Mouse (Mus musculus) neural tube, embryonic 11.5 days (tissue): ENCODE data around the gene Pdlim3. TPM values are rescaled to one million over a fixed set of nuclear protein-coding genes. Genes with fewer than 3 reads are reported as not detected.

ENCODE experiments used
- ATAC-seq: fragments of 200-750 bp; cut with Nextera tagmentation; 2 replicates; pipeline ENCODE4 v1.8.0; 2017; ENCODE audit warnings: moderate number of reproducible peaks, mild to moderate bottlenecking, moderate TSS enrichment, moderate library complexity; ENCODE audit not compliant: insufficient read depth, low FRiP score, low TSS enrichment
- DNase-seq: peaks from one replicate; pipeline ENCODE4 v3.0.0-alpha.2; 2015; ENCODE audit warnings: low spot score
- H3K27ac ChIP-seq: fragments of 300-500 bp; sonication (generic); 2 replicates; pipeline ENCODE4 v1.5.1; 2014; ENCODE audit warnings: low read depth, mild to moderate bottlenecking, low read length
- H3K27me3 ChIP-seq: fragments of 300-500 bp; sonication (generic); 2 replicates; pipeline ENCODE4 v1.6.1; 2014; ENCODE audit warnings: mild to moderate bottlenecking, low read length, mixed read lengths; ENCODE audit not compliant: control insufficient read depth, insufficient read depth
- H3K36me3 ChIP-seq: fragments of 300-500 bp; sonication (generic); 2 replicates; pipeline ENCODE4 v1.6.1; 2014; ENCODE audit warnings: mild to moderate bottlenecking, low read length, moderate library complexity, mixed read lengths; ENCODE audit not compliant: control insufficient read depth, insufficient read depth
- H3K4me1 ChIP-seq: fragments of 300-500 bp; sonication (generic); 2 replicates; pipeline ENCODE4 v1.6.1; 2014; ENCODE audit warnings: low read length, mixed read lengths; ENCODE audit not compliant: control insufficient read depth, insufficient read depth
- H3K4me2 ChIP-seq: fragments of 300-500 bp; sonication (generic); 2 replicates; pipeline ENCODE4 v1.6.1; 2014; ENCODE audit warnings: low read depth, mild to moderate bottlenecking, moderate library complexity
- H3K4me3 ChIP-seq: fragments of 300-500 bp; sonication (generic); 2 replicates; pipeline ENCODE4 v1.5.1; 2014; ENCODE audit warnings: low read depth, low read length
- H3K9ac ChIP-seq: fragments of 300-500 bp; sonication (generic); 2 replicates; pipeline ENCODE4 v1.6.1; 2014; ENCODE audit warnings: mild to moderate bottlenecking, low read length
- H3K9me3 ChIP-seq: fragments of 300-500 bp; sonication (generic); 2 replicates; pipeline ENCODE4 v1.6.1; 2016; ENCODE audit warnings: low read length; ENCODE audit not compliant: control insufficient read depth
- WGBS: fragments of 180-500 bp; shearing (Covaris S2); extraction: QIAGEN DNeasy Blood & Tissue Kit; methylation state at CpG from one replicate; pipeline ENCODE4 v1.1.7; 2014; 5-methylcytosine and 5-hydroxymethylcytosine counted together
- polyA plus RNA-seq: library from polyadenylated mRNA; unstranded; fragments of >200 nt; fragmentation: Nextera tagmentation; extraction: Ambion mirVana; gene quantifications from 2 replicates; pipeline ENCODE4 v1.2.1, GENCODE M21; 2014

Pdlim3 gene
- polyA plus RNA-seq, 1 experiment from 2014 or later: 11.3 TPM

GRCm38 (mm10) chr8:45872077-45872476, 13.2 kb upstream of the Pdlim3 start:
- ATAC-seq (no peak), DNase-seq (no peak)

GRCm38 (mm10) chr8:45874945-45875626, 10.2 kb upstream of the Pdlim3 start:
- Histone ChIP-seq H3K9ac (peak overlapping the region; percentile 30), H3K4me1 (no peaks in the 10 kb centered on the region), H3K36me3 (no peaks in the 10 kb centered on the region), H3K4me3 (no peak overlapping the region), H3K27ac (peak overlapping the region; percentile 65), H3K4me2 (no peak overlapping the region), H3K27me3 (no peaks in the 10 kb centered on the region), H3K9me3 (no peaks in the 10 kb centered on the region; the same call in 1 of the 2 replicates)
- WGBS: 38% methylated on average over 10 of the region's 10 CpGs
- DNase-seq (peak; percentile 74), ATAC-seq (peak; percentile 90)

More at GRCm38 (mm10) chr8:45872077-45872476, 13.2 kb upstream of the Pdlim3 start:
- no peak overlapping the region for H3K27ac ChIP-seq
- H3K9ac ChIP-seq: no peak overlapping the region
- no peaks in the 10 kb centered on the region for H3K9me3 ChIP-seq
- no peak overlapping the region for H3K4me2 ChIP-seq
- H3K4me3 ChIP-seq: no peak overlapping the region
- no peaks in the 10 kb centered on the region for H3K4me1 ChIP-seq
- 73% methylated on average over 7 of the region's 7 CpGs for WGBS
- H3K27me3 ChIP-seq: no peaks in the 10 kb centered on the region
- no peaks in the 10 kb centered on the region for H3K36me3 ChIP-seq

- 76% methylated on average over 5 of the region's 5 CpGs for WGBS
These were observed 8.9 kb upstream of the Pdlim3 start for GRCm38 (mm10) chr8:45876397-45876796.

GRCm38 (mm10) chr8:45877680-45878079, 7.6 kb upstream of the Pdlim3 start:
- ATAC-seq: no peak
- no peak overlapping the region for H3K4me3 ChIP-seq
- no peaks in the 10 kb centered on the region for H3K36me3 ChIP-seq
- no peak for DNase-seq
- no peak overlapping the region for H3K9ac ChIP-seq
- no peak overlapping the region for H3K27ac ChIP-seq
- 89% methylated on average over 7 of the region's 7 CpGs for WGBS
- H3K27me3 ChIP-seq: no peaks in the 10 kb centered on the region
- H3K9me3 ChIP-seq: no peaks in the 10 kb centered on the region; the same call in 1 of the 2 replicates
- H3K4me1 ChIP-seq: no peaks in the 10 kb centered on the region
- H3K4me2 ChIP-seq: no peak overlapping the region

More at GRCm38 (mm10) chr8:45876397-45876796, 8.9 kb upstream of the Pdlim3 start:
- ATAC-seq (no peak), DNase-seq (no peak)
- H3K27ac ChIP-seq: no peak overlapping the region
- H3K9me3 ChIP-seq: no peaks in the 10 kb centered on the region; the same call in 1 of the 2 replicates
- no peak overlapping the region for H3K9ac ChIP-seq
- no peaks in the 10 kb centered on the region for H3K4me1 ChIP-seq
- H3K36me3 ChIP-seq: no peaks in the 10 kb centered on the region
- no peaks in the 10 kb centered on the region for H3K27me3 ChIP-seq
- H3K4me2 ChIP-seq: no peak overlapping the region
- no peak overlapping the region for H3K4me3 ChIP-seq

- H3K9ac ChIP-seq: no peak overlapping the region
- ATAC-seq (no peak), DNase-seq (no peak)
- 94% methylated on average over 3 of the region's 3 CpGs for WGBS
- H3K27ac ChIP-seq: no peak overlapping the region
- H3K36me3 ChIP-seq: no peaks in the 10 kb centered on the region
- no peaks in the 10 kb centered on the region; the same call in 1 of the 2 replicates for H3K9me3 ChIP-seq
- peaks cover 2% of the 10 kb centered on the region; the same call in 1 of the 2 replicates for H3K27me3 ChIP-seq
- no peak overlapping the region for H3K4me2 ChIP-seq
- no peak overlapping the region for H3K4me3 ChIP-seq
- 0 out of 2 replicates have a peak, but pooled peaks cover 4% of the 10 kb centered on the region for H3K4me1 ChIP-seq
These were observed 4.8 kb upstream of the Pdlim3 start for GRCm38 (mm10) chr8:45880457-45880856.

GRCm38 (mm10) chr8:45881726-45882125, 3.5 kb upstream of the Pdlim3 start:
- Histone ChIP-seq H3K36me3 (no peaks in the 10 kb centered on the region), H3K27me3 (peaks cover 2% of the 10 kb centered on the region; the same call in 1 of the 2 replicates), H3K27ac (no peak overlapping the region), H3K9me3 (no peaks in the 10 kb centered on the region; the same call in 1 of the 2 replicates), H3K4me3 (no peak overlapping the region), H3K4me1 (0 out of 2 replicates have a peak, but pooled peaks cover 4% of the 10 kb centered on the region), H3K4me2 (no peak overlapping the region), H3K9ac (no peak overlapping the region)
- no peak for DNase-seq
- 93% methylated on average over 8 of the region's 8 CpGs for WGBS
- no peak for ATAC-seq

- ATAC-seq (no peak), DNase-seq (no peak)
- H3K9me3 ChIP-seq: no peaks in the 10 kb centered on the region; the same call in 1 of the 2 replicates
- no peak overlapping the region for H3K27ac ChIP-seq
- H3K4me3 ChIP-seq: no peak overlapping the region
- peaks cover 2% of the 10 kb centered on the region; the same call in 1 of the 2 replicates for H3K27me3 ChIP-seq
- WGBS: 67% methylated on average over 4 of the region's 4 CpGs
- H3K4me2 ChIP-seq: no peak overlapping the region
- H3K9ac ChIP-seq: no peak overlapping the region
- H3K4me1 ChIP-seq: 0 out of 2 replicates have a peak, but pooled peaks cover 4% of the 10 kb centered on the region
- no peaks in the 10 kb centered on the region for H3K36me3 ChIP-seq
These were observed 1.5 kb upstream of the Pdlim3 start for GRCm38 (mm10) chr8:45883793-45884192.

GRCm38 (mm10) chr8:45884552-45884951, 709 bp upstream of the Pdlim3 start:
- no peak for DNase-seq
- no peaks in the 10 kb centered on the region for H3K36me3 ChIP-seq
- peak overlapping the region; percentile 36 for H3K4me3 ChIP-seq
- no peak overlapping the region for H3K27ac ChIP-seq
- no peak for ATAC-seq
- 0 out of 2 replicates have a peak, but pooled peaks cover 4% of the 10 kb centered on the region for H3K4me1 ChIP-seq
- H3K9ac ChIP-seq: 0 out of 2 replicates have a peak overlapping the region, but pooled peaks have one; percentile 15
- H3K4me2 ChIP-seq: peak overlapping the region; percentile 73
- H3K9me3 ChIP-seq: no peaks in the 10 kb centered on the region; the same call in 1 of the 2 replicates
- 14% methylated on average over 13 of the region's 13 CpGs for WGBS
- peaks cover 2% of the 10 kb centered on the region; the same call in 1 of the 2 replicates for H3K27me3 ChIP-seq
